Mouse (Mus musculus) G1E (cell line): Measurements from ENCODE around the gene Dennd2a.

Experiments used
- CTCF ChIP-seq: IDR thresholded peaks from 2 replicates; pipeline ENCODE4 v1.5.1; 2012; ENCODE audit warnings: low read depth, low read length, inconsistent platforms, mixed read lengths
- GATA1 ChIP-seq: IDR thresholded peaks from 2 replicates; pipeline ENCODE4 v1.6.1; 2012; ENCODE audit warnings: borderline replicate concordance, low read length, inconsistent platforms, mixed read lengths
- GATA2 ChIP-seq: IDR thresholded peaks from 2 replicates; pipeline ENCODE4 v1.6.1; 2012; ENCODE audit warnings: low read depth, low read length, inconsistent platforms, borderline replicate concordance
- POLR2AphosphoS5 ChIP-seq: IDR thresholded peaks from 2 replicates; pipeline ENCODE4 v1.6.1; 2012; ENCODE audit warnings: low read depth, low read length, inconsistent platforms; ENCODE audit not compliant: insufficient replicate concordance
- TAL1 ChIP-seq: conservative IDR thresholded peaks from 2 replicates; pipeline ENCODE4 v1.6.1; 2012; ENCODE audit warnings: low read depth, low read length, inconsistent platforms, mixed read lengths

- TF ChIP-seq CTCF (no peak), TAL1 (no peak), GATA1 (no peak), GATA2 (no peak), POLR2AphosphoS5 (no peak)
Measured at GRCm38 (mm10) chr6:39440207-39440606, 117.5 kb downstream of the Dennd2a start.
